ENCODE assay signal across 34 mouse cellular contexts in genomic region chrX:103388131-103388530, GRCm38 (mm10). TPM values are rescaled to one million over a fixed set of nuclear protein-coding genes. Genes with fewer than 3 reads are reported as not detected.
"Had no signal": no experiment of that assay in that cellular context is flagged by ENCODE, and none has a peak within 500 bp of the region (broad histone marks: within the 10 kb centered on the region; RNA-seq: fewer than 3 reads in every experiment).

No protein-coding gene starts in this region.

- H3K9ac ChIP-seq: embryonic facial prominence, embryonic 12.5 days; embryonic facial prominence, embryonic 13.5 days; embryonic facial prominence, embryonic 15.5 days; forebrain, embryonic 12.5 days; forebrain, embryonic 13.5 days; forebrain, embryonic 15.5 days; forebrain, postnatal 0 days had no signal

- ATAC-seq: forebrain, embryonic 13.5 days; forebrain, embryonic 14.5 days; forebrain, embryonic 15.5 days; forebrain, embryonic 16.5 days; forebrain, postnatal 0 days had no signal

- H3K36me3 ChIP-seq: embryonic facial prominence, embryonic 10.5 days; embryonic facial prominence, embryonic 12.5 days; embryonic facial prominence, embryonic 13.5 days; embryonic facial prominence, embryonic 15.5 days; forebrain, embryonic 12.5 days; forebrain, embryonic 15.5 days had no signal

- H3K27me3 ChIP-seq: embryonic facial prominence, embryonic 12.5 days; embryonic facial prominence, embryonic 15.5 days had no signal

- DNase-seq: cerebellum, adult 8-10 months; cerebellum, adult 9-10 months; cerebellum, adult 9-11 months; cerebellum, postnatal 10 days; cerebellum, postnatal 14 days; cerebellum, postnatal 25 days; cerebellum, postnatal 36 days; embryo, embryonic 11 days; forebrain, postnatal 0 days; gastrocnemius, adult 2 months; gastrocnemius, postnatal 10 days; gastrocnemius, postnatal 14 days; gastrocnemius, postnatal 25 days; gastrocnemius, postnatal 36 days; heart, adult 11 months; heart, adult 18-20 months; heart, adult 2 months had no signal

- H3K4me3 ChIP-seq: embryonic facial prominence, embryonic 10.5 days; embryonic facial prominence, embryonic 12.5 days; embryonic facial prominence, embryonic 13.5 days; embryonic facial prominence, embryonic 15.5 days; erythroblast, embryonic 14.5 days; forebrain, embryonic 10.5 days; forebrain, embryonic 12.5 days; forebrain, embryonic 13.5 days; forebrain, embryonic 15.5 days; gastrocnemius, adult 2 months; heart, adult 2 months had no signal

- H3K9me3 ChIP-seq: embryonic facial prominence, embryonic 10.5 days; embryonic facial prominence, embryonic 12.5 days; embryonic facial prominence, embryonic 13.5 days; embryonic facial prominence, embryonic 15.5 days; forebrain, embryonic 10.5 days; forebrain, embryonic 12.5 days; forebrain, embryonic 13.5 days; forebrain, embryonic 15.5 days had no signal

- H3K4me2 ChIP-seq: embryonic facial prominence, embryonic 12.5 days; embryonic facial prominence, embryonic 13.5 days; embryonic facial prominence, embryonic 15.5 days; forebrain, embryonic 12.5 days; forebrain, embryonic 13.5 days; forebrain, embryonic 15.5 days had no signal

- H3K27ac ChIP-seq: embryonic facial prominence, embryonic 10.5 days; embryonic facial prominence, embryonic 12.5 days; embryonic facial prominence, embryonic 13.5 days; embryonic facial prominence, embryonic 15.5 days; forebrain, embryonic 10.5 days; forebrain, embryonic 12.5 days; forebrain, embryonic 13.5 days; forebrain, embryonic 15.5 days; gastrocnemius, adult 2 months; heart, adult 2 months had no signal

- H3K4me1 ChIP-seq: embryonic facial prominence, embryonic 10.5 days; embryonic facial prominence, embryonic 12.5 days; embryonic facial prominence, embryonic 13.5 days; embryonic facial prominence, embryonic 15.5 days; forebrain, embryonic 10.5 days; forebrain, embryonic 12.5 days; forebrain, embryonic 13.5 days; forebrain, embryonic 15.5 days had no signal

RNA-seq across cellular contexts. Expression of gene Tsx, which starts 26.1 kb away (rescaled TPM):
- polyA plus RNA-seq: embryonic facial prominence, embryonic 10.5 days; embryonic facial prominence, embryonic 12.5 days; erythroblast, embryonic 14.5 days; forebrain, embryonic 14.5 days; gonadal fat pad, adult 2 months; heart, adult 2 months had no signal

RNA-seq across cellular contexts. Expression of gene Chic1, which starts 31.9 kb away (rescaled TPM):
- polyA plus RNA-seq: erythroblast, embryonic 14.5 days had no signal

RNA-seq across cellular contexts. Expression of gene Gm26992, which starts 33.7 kb away (rescaled TPM):
- polyA plus RNA-seq: cortical plate, adult 2 months; embryonic facial prominence, embryonic 10.5 days; embryonic facial prominence, embryonic 11.5 days; embryonic facial prominence, embryonic 12.5 days; embryonic facial prominence, embryonic 13.5 days; embryonic facial prominence, embryonic 14.5 days; embryonic facial prominence, embryonic 15.5 days; erythroblast, embryonic 14.5 days; forebrain, embryonic 10.5 days; forebrain, embryonic 11.5 days; forebrain, embryonic 12.5 days; forebrain, embryonic 13.5 days; forebrain, embryonic 14.5 days; forebrain, embryonic 15.5 days; forebrain, embryonic 16.5 days; frontal cortex, adult 2 months; gonadal fat pad, adult 2 months; heart, adult 2 months had no signal
